Mouse (Mus musculus): ENCODE measurements around the gene Dip2c.

Gene Dip2c

DNA sequence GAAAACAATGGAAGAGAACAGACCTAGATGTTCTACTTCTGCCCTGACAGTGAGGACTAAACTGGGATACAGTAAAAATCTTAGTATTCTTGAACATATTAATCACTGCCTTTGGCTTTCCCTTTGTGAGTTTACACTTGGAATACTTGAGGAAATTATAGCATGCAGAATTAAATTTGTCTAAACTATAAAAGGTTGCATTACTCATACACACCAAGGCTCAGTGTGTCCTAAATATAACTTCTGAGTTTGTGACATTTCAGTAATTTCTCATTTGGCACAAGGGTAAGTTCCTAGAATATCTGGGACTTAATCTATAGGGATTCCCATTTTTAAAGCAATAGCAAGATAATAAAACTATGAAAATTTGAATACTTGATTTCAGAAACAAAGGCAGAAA, 262.2 kb downstream of the Dip2c start:
- DNase-seq (ENCODE audit: low read depth, low spot score) = no peak

GRCm38 (mm10) chr13:9547698-9548344, 271.5 kb downstream of the Dip2c start:
- no peak for DNase-seq (ENCODE audit: low read depth, low spot score)

DNA sequence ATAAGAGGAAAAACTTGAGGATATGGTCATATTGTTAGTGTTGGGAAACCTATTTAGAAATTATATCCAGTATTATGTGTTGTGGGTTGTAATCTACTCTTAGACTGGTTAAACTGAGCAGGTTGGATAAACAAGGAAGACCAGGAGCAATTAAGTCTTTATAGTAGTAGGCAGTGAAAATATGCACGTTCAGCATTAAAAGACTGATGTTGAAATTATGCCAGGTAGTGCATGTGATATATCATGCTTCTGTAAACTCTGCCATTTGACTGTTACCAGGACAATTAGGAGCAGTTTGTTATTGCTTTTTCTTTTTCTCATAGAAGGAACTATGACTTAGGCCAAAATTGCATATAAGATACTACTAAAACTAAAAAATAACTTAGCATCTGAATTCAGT, 285.8 kb downstream of the Dip2c start:
- no peak for DNase-seq (ENCODE audit: low read depth, low spot score)

DNA sequence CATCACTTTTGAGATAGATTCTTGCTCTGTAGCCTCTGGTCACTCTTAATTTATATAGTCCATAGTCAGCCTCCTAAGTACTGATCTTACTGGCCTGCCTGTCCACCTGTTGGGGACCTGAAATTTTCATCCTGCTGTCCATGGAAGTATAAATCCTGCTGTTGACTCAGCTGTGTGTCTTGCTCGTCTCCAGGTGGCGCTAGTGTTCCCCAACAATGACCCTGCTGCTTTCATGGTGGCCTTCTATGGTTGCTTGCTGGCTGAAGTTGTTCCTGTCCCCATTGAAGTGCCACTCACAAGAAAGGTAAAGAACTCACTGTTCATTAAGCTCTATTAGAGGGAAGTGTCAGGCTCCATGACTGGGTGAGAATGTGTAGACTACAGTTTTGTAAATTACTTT, 286.6 kb downstream of the Dip2c start:
- peak; percentile 3 for DNase-seq (ENCODE audit: low read depth, low spot score)

GRCm38 (mm10) chr13:9568852-9569251, 292.5 kb downstream of the Dip2c start:
- no peak for DNase-seq (ENCODE audit: low read depth, low spot score)

- DNase-seq (ENCODE audit: low read depth, low spot score) = no peak
Measured at GRCm38 (mm10) chr13:9576686-9577085, 300.4 kb downstream of the Dip2c start.

- no peak for DNase-seq (ENCODE audit: low read depth, low spot score)
Measured at GRCm38 (mm10) chr13:9578456-9578855, 302.1 kb downstream of the Dip2c start.

- no peak for DNase-seq (ENCODE audit: low read depth, low spot score)
Measured at GRCm38 (mm10) chr13:9581821-9582220, 305.5 kb downstream of the Dip2c start.

GRCm38 (mm10) chr13:9583579-9583978, 307.3 kb downstream of the Dip2c start:
- DNase-seq (ENCODE audit: low read depth, low spot score) = no peak

GRCm38 (mm10) chr13:9599334-9600096, 323.2 kb downstream of the Dip2c start:
- no peak for DNase-seq (ENCODE audit: low read depth, low spot score)

GRCm38 (mm10) chr13:9601350-9601749, 325.0 kb downstream of the Dip2c start:
- DNase-seq (ENCODE audit: low read depth, low spot score) = no peak

DNA sequence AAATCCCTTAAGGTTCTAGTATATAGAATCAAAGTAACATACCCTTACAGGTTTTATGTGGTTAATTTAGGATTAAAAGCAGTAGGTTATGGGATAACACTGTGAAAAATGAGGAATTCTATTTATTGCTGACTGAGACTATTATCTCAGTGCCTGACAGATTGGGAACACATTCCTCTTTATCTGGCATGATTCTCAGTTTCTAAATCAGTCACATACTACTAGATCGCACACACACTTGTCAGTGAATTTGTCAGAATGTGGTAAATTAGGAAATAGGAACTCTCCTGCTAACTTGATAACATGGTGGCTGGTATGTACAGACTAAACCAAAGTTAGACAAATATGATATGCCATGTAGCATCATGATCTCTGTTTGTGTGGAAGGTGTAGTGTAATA, 334.9 kb downstream of the Dip2c start:
- DNase-seq (ENCODE audit: low read depth, low spot score) = no peak

DNA sequence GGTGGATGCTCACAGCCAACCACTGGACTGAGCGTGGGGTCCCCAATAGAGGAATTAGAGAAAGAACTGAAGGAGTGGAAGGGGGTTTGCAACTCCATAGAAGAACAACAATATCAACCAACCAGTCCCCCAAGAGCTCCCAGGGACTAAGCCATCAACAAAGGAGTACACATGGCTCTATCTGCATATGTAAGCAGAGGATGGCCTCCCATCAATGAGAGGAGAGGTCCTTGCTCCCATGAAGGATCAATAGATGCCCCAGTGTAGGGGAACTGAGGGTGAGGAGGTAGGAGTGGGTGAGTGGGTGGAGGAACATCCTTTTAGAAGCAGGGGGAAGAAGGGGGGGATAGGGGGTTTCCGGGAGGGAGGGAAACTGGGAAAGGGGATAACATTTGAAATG, 356.4 kb downstream of the Dip2c start:
- no peak for DNase-seq (ENCODE audit: low read depth, low spot score)

- no peak for DNase-seq (ENCODE audit: low read depth, low spot score)
Measured at GRCm38 (mm10) chr13:9635951-9636350, 359.6 kb downstream of the Dip2c start.

DNA sequence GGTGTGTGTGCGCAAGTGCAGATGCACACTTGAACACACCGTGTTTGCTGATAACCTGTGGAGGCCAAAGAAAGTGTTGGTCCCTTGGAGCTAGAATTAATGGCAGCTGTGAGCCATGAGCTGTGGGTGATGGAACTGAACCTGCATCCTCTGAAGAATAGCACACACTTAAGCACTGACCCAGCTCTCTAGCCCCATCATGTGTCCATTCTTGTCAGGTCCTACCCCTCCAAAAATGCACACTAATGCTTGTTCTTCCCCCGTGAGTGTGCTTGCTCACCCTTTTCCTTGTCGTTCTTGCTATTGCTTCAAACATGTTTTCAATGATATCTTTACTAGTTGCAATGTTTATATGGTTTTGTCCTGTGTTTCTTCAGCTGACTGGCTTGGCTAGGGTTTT, 360.2 kb downstream of the Dip2c start:
- DNase-seq (ENCODE audit: low read depth, low spot score) = no peak

DNA sequence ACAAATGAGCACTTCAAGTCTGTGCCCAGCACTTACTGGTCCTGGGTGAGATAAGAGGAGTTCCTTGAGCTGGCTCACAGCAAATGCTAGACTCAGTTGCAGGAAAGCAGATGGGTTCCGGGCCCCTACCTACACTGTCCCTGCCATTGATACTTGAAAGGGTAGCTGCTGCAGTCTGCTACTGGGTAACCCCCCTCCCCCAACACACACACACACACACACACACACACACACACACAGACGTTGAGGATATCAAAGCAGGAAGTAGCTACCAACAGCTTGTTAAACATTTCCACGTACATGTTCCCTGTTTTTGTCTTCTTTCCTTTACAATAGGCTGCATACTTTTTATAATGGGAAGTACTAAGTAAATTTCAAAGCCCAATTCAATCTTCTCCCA, 361.6 kb downstream of the Dip2c start:
- no peak for DNase-seq (ENCODE audit: low read depth, low spot score)

DNA sequence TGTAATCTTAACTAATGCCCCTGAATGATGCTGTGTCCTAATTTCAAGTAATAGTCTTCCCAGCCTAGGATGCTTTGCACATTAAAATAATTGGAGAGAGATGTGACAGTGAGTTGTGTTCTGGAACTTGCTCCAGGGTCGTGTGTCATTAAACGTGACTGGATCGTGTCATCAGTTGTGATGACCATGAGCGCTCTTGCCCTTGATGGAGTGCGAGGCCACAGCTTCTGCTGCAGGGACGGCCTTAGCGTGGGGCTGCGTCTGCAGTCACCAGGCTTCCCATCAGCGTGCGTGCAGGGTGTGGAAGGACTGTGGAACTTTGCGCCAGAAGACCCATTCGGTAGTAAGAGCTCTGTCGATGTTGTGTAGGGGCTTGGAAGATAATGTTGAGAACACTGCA, 372.4 kb downstream of the Dip2c start:
- DNase-seq (ENCODE audit: low read depth, low spot score) = no peak

GRCm38 (mm10) chr13:9649894-9650293, 373.6 kb downstream of the Dip2c start:
- no peak for DNase-seq (ENCODE audit: low read depth, low spot score)

- DNase-seq (ENCODE audit: low read depth, low spot score) = no peak
Measured at GRCm38 (mm10) chr13:9650580-9650979, 374.3 kb downstream of the Dip2c start.

DNA sequence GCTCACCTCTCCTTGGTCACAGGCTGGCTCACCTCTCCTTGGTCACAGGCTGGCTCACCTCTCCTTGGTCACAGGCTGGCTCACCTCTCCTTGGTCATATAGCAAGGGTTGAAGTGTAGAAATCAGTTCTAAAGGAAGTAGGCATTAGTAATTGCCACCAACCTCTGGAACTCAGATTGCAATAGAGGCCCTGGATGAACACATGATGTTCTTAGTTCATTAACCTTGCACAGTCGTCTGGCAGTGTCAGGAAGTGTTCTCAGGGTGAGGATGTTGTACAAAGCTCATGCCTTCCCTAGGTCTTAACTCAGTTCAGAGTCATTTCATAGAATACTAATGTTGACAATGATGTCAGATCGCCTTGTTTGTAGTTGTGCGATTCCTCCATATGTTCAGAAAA, 376.7 kb downstream of the Dip2c start:
- no peak for DNase-seq (ENCODE audit: low read depth, low spot score)

- no peak for DNase-seq (ENCODE audit: low read depth, low spot score)
Measured at GRCm38 (mm10) chr13:9656613-9657012, 380.3 kb downstream of the Dip2c start.

DNA sequence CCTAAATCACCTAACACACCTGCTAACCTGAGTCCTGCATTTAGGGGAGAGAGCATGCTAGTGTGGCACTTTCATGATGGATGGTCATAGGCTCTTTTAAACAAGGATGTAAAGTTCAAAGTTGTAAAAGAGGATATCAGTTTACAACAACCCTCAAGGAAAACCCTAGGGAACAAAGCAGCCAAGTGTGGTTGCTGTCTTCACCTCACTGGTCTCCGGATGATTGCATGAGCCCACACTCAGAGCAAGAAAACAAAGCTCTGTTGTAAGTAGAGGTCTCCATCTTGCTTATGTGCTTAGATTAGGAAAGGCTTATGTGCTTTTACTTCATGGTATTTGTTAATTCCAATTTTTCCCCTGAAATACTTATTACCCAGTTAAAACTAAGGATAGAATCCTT, 384.4 kb downstream of the Dip2c start:
- DNase-seq (ENCODE audit: low read depth, low spot score) = no peak

DNA sequence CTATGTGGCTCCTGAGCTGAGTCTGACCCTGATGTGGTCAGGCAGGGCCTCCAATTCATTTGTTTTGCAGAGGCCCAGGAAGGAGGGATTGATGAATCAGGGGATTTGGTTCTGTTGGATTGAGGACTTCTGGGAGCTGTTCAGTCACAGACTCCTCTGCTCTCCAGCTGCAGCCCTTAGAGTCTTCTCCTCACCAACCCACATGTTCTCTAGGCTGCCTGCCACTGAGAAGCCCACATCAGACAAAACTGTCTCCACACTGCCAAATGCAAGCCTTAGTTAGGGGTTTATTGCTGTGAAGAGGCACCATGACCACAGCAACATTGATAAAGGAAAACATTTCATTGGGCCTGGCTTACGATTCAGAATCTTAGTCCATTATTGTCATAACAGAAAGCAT, 387.3 kb downstream of the Dip2c start:
- no peak for DNase-seq (ENCODE audit: low read depth, low spot score)
